11 mouse cellular contexts compared by ENCODE assay signal in the genomic region with DNA sequence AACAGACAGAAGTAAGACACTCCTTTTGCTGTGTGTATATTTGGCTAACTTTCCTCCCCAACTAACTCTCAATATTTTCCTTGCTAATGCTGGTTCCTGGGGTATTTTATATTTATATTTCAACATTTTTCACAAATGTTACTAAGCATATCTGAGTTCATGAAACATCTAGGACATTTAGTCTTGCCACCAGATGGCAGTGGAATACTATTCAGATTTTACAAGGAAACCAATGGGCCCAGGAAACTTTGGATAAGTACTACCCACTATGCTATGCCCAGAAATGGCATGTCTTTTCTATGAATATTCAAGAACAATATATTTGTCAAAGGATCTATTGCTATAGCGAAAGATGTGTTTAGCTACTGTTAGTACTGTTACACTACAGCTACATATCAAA.
A peak's percentile ranks its signal among the peaks of the same experiment; 100 is the strongest.
DNase-seq lines count a peak whose midpoint lies in the region; ATAC-seq and TF ChIP-seq lines count a peak whose summit lies in the region.
"Had no signal": no experiment of that assay in that cellular context is flagged by ENCODE, and none has a peak within 500 bp of the region (broad histone marks: within the 10 kb centered on the region; RNA-seq: fewer than 3 reads in every experiment).

No protein-coding gene starts in this region.

- TF ChIP-seq CTCF in kidney, postnatal 0 days (IDR thresholded peaks at IDR 0.05; ENCODE audit: low read depth), result peak; percentile 69

- no peak overlapping the region for H3K4me3 ChIP-seq in kidney, postnatal 0 days (replicated peaks; ENCODE audit: low read depth, low read length)
- H3K4me3 ChIP-seq: heart, embryonic 13.5 days had no signal

- H3K4me2 ChIP-seq in kidney, postnatal 0 days (ENCODE audit: low read length), result no peak overlapping the region
- H3K4me2 ChIP-seq: heart, embryonic 13.5 days had no signal

- 85% methylated on average over 1 of the region's 1 CpGs for WGBS in kidney, postnatal 0 days

- peak; percentile 22 for DNase-seq in kidney, postnatal 0 days (ENCODE audit: low spot score)
- no peak for DNase-seq in kidney, postnatal 10 days
- DNase-seq in 416B (ENCODE audit: low read depth), result peak; percentile 61
- DNase-seq in CD4-positive, CD25-positive, alpha-beta regulatory T cell, adult 2 months (ENCODE audit: low read depth, low spot score), result peak; percentile 48
- DNase-seq in embryo, embryonic 10.5 days (ENCODE audit: low spot score), result peak; percentile 38
- DNase-seq in adrenal gland, adult (ENCODE audit: inconsistent age in 2 of 2, low spot score in 1 of 2), result no peak
- DNase-seq in layer of hippocampus, adult 9-11 months, result no peak
- DNase-seq: right cerebral cortex, postnatal 4 days had no signal

- no peaks in the 10 kb centered on the region for H3K4me1 ChIP-seq in kidney, postnatal 0 days (replicated peaks; ENCODE audit: insufficient read depth, low read length)
- H3K4me1 ChIP-seq: heart, embryonic 13.5 days had no signal

- H3K27me3 ChIP-seq in kidney, postnatal 0 days (ENCODE audit: insufficient read depth, low read length), result no peaks in the 10 kb centered on the region
- H3K27me3 ChIP-seq: heart, embryonic 13.5 days had no signal

- no peak overlapping the region for H3K9ac ChIP-seq in kidney, postnatal 0 days (ENCODE audit: low read depth, low read length)
- H3K9ac ChIP-seq: heart, embryonic 13.5 days had no signal

- no peaks in the 10 kb centered on the region for H3K9me3 ChIP-seq in kidney, postnatal 0 days (replicated peaks; ENCODE audit: low read length)
- H3K9me3 ChIP-seq: heart, embryonic 13.5 days had no signal

- ATAC-seq in kidney, postnatal 0 days (replicated peaks; ENCODE audit: low FRiP score, low read depth), result no peak
- ATAC-seq in granulocyte monocyte progenitor cell, adult 5-6 weeks (replicated peaks; ENCODE audit: poor library complexity, severe bottlenecking), result no peak
- ATAC-seq: hindbrain, embryonic 16.5 days had no signal

- no peaks in the 10 kb centered on the region for H3K36me3 ChIP-seq in kidney, postnatal 0 days (ENCODE audit: insufficient read depth, low read length)
- H3K36me3 ChIP-seq: heart, embryonic 13.5 days had no signal

- no peak overlapping the region for H3K27ac ChIP-seq in kidney, postnatal 0 days
- H3K27ac ChIP-seq: heart, embryonic 13.5 days had no signal

Comparison
In these comparisons a context has a peak if more than half of its experiments do, and no peak if none do; other contexts are left out.
1. DNase-seq: peak in kidney, postnatal 0 days (single experiment), 416B (single experiment), CD4-positive, CD25-positive, alpha-beta regulatory T cell, adult 2 months (single experiment) and embryo, embryonic 10.5 days (single experiment); none in kidney, postnatal 10 days (single experiment), adrenal gland, adult (0 of 2) and layer of hippocampus, adult 9-11 months (single experiment).